Mouse (Mus musculus): Measurements from ENCODE around the gene Col11a1.

DNA sequence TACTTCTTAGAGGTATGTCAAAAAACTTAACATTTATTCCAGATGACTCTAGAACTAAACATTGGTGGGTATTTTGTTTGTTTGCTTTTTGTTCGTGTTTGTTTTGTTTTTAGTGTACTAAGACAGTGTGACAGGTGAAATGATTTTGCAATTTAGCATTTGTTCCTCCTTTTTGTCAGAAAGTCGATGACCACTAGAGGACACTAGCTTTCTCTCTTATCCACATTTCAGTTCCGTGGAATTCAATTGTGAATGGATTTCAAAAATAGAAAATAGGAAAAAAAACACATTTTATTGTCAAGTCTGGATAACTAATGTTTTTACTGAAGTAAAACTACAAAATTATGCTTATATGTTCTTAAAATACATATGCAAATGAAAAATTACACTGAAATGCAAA lies 116.8 kb downstream of the Col11a1 start:
- no peak for TF ChIP-seq CHD2 (IDR thresholded peaks at IDR 0.05; ENCODE audit: low read depth, low read length)
- no peak for TF ChIP-seq ZNF384 (IDR thresholded peaks at IDR 0.05; ENCODE audit: low read depth, low read length)
- no peak for TF ChIP-seq HCFC1 (IDR thresholded peaks at IDR 0.05; ENCODE audit: borderline replicate concordance, insufficient read depth, low read length)
- no peak for TF ChIP-seq ZC3H11A (IDR thresholded peaks at IDR 0.05; ENCODE audit: borderline replicate concordance, low read depth, low read length)
- no peak for TF ChIP-seq MAFK (IDR thresholded peaks at IDR 0.05; ENCODE audit: insufficient read depth, low read depth, low read length)
